Mouse (Mus musculus) Muller cell, postnatal 12 days (primary cell): ENCODE data around the gene Olfr1095.

Experiments
- DNase-seq: peaks from one replicate; pipeline ENCODE4 v3.0.0-alpha.2; 2015; ENCODE audit errors: inconsistent ontology term

The Olfr1095 gene

DNA sequence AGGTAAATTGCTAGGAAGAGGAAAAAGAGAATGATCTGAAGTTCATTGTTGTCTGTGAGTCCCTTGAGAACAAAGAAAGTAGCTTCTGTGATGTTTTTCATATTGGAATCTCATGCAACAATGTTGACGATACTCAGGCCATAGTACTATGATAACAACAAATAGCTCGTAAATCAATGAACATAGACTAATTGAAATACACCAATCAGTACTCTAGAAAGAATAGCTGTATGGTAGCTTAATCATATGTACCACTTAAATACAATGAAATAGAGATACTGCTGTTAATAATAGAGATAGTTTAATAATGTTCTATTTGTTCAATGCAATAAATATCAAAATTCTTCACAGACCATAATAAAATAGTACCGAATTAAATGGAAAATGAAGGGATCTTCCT is at the start of gene Olfr1095:
Gene Olfr1095 (minus strand): TSS at position 101 of the 400 bp plus-strand sequence.
- DNase-seq: no peak

DNA sequence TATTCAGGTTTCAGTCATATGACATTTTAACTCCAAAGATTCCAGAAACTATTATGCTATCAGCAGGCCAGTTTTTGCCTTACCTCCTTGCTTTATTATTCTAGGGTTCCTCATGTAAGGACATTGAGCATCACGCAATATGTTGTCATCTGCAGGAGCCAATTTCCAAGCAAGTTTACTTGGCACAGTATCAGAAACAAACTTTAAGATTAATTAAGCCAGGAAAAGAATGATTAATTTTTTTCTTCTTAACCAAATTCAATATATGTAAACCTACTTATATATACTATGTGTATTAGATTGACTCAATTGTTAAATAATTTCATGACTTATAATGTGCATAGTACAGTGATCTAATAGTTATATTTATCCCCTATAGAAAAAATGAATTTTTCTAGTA is 40.6 kb upstream of the Olfr1095 start, which contains the start of gene Olfr1097:
Gene Olfr1097 (minus strand): TSS at position 101 of the 400 bp plus-strand sequence.
- no peak for DNase-seq

DNA sequence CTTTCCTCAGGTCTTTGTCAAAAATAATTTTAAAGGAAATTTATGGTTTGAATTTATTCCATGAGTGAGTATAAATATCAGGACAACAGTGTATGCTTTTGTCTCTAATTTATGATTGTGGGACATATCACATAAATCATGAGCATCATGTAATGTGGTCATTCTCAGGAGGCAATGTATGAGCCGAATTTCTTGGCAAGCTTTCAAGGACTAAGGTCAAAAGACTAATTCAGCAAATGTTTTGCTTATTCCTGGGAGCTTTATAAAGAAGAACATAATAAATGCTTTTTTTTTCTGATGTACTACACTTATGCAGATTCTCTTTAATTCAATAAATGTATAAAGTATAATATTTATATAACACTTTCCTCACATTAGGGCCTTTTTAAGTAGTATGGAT is 23.2 kb upstream of the Olfr1095 start, which contains the start of gene Gm13723:
Gene Gm13723 (minus strand): TSS at position 101 of the 400 bp plus-strand sequence.
- DNase-seq: no peak

DNA sequence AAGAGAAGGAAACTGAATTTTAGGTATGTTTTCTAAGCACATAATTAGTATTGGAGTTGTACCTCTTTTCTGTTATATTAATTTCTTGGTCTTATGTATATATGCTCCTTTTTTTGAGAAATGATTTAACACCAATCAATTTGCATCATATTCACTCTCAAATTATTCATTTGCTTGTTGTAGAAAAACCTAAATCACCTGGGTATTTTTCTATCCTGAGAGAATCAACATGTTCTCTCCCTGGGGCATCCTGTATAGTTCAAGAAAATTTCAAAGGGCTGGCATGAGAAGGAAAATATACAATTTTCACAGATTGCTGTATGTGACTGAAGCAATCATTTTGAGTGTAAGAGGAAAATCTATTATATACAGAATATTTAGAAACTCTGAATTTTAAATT is 27.1 kb downstream of the Olfr1095 start, which contains the start of gene Olfr1094:
Gene Olfr1094 (plus strand): TSS at position 301 of the 400 bp plus-strand sequence.
- DNase-seq: no peak

DNA sequence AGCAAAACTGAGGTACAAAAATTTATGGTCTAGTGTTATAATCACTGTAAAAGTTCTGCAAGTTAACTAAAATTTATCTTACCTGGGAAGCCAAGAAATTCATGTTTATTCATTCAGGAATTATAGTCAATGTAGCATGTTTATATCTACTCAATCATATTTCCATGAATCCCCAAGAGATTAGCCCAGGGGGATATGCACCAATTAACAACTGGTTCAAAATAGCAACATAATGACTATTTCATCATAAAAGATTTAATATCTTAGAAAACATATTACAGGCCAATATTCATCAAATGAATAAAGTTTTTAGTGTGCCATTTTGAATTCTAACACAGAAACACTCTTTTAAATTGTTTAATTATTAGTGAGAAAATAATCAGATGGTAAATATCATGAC is 41.6 kb downstream of the Olfr1095 start, which contains the start of gene Olfr141:
Gene Olfr141 (minus strand): TSS at position 101 of the 400 bp plus-strand sequence.
- DNase-seq: no peak
